Mouse (Mus musculus): ENCODE data around the gene Hephl1.

Gene Hephl1

GRCm38 (mm10) chr9:15060026-15060425, 51.9 kb downstream of the Hephl1 start:
- no peak for DNase-seq (ENCODE audit: low spot score)

GRCm38 (mm10) chr9:15045740-15046139, 66.2 kb downstream of the Hephl1 start:
- no peak for DNase-seq (ENCODE audit: low spot score)

- peak; percentile 67 for DNase-seq (ENCODE audit: low spot score)
Observed at GRCm38 (mm10) chr9:15045084-15045669, 66.7 kb downstream of the Hephl1 start, which contains the start of gene Panx1. TSS of gene Panx1 (minus strand) at chr9:15045478.

- peak; percentile 19 for DNase-seq (ENCODE audit: low spot score)
Observed at GRCm38 (mm10) chr9:15044391-15045083, 67.4 kb downstream of the Hephl1 start.

GRCm38 (mm10) chr9:15041556-15041955, 70.4 kb downstream of the Hephl1 start:
- DNase-seq (ENCODE audit: low spot score), result no peak

- DNase-seq (ENCODE audit: low spot score), result no peak
Observed at GRCm38 (mm10) chr9:15039848-15040247, 72.1 kb downstream of the Hephl1 start.

- DNase-seq (ENCODE audit: low spot score), result no peak
Observed at GRCm38 (mm10) chr9:15037704-15038103, 74.2 kb downstream of the Hephl1 start.

GRCm38 (mm10) chr9:15037237-15037636, 74.7 kb downstream of the Hephl1 start:
- no peak for DNase-seq (ENCODE audit: low spot score)

- no peak for DNase-seq (ENCODE audit: low spot score)
Observed at GRCm38 (mm10) chr9:15036807-15037206, 75.1 kb downstream of the Hephl1 start.

- no peak for DNase-seq (ENCODE audit: low spot score)
Observed at GRCm38 (mm10) chr9:15036405-15036804, 75.5 kb downstream of the Hephl1 start.

- no peak for DNase-seq (ENCODE audit: low spot score)
Observed at GRCm38 (mm10) chr9:15035979-15036378, 75.9 kb downstream of the Hephl1 start.

GRCm38 (mm10) chr9:15034546-15035273, 77.2 kb downstream of the Hephl1 start:
- DNase-seq (ENCODE audit: low spot score), result no peak

GRCm38 (mm10) chr9:15033568-15034160, 78.2 kb downstream of the Hephl1 start:
- no peak for DNase-seq (ENCODE audit: low spot score)

- no peak for DNase-seq (ENCODE audit: low spot score)
Observed at GRCm38 (mm10) chr9:15032797-15033196, 79.1 kb downstream of the Hephl1 start.

GRCm38 (mm10) chr9:15030771-15031170, 81.1 kb downstream of the Hephl1 start:
- no peak for DNase-seq (ENCODE audit: low spot score)

- DNase-seq (ENCODE audit: low spot score), result no peak
Observed at GRCm38 (mm10) chr9:15029025-15029727, 82.7 kb downstream of the Hephl1 start.

GRCm38 (mm10) chr9:15027725-15028124, 84.2 kb downstream of the Hephl1 start:
- no peak for DNase-seq (ENCODE audit: low spot score)

- no peak for DNase-seq (ENCODE audit: low spot score)
Observed at GRCm38 (mm10) chr9:15023049-15023448, 88.9 kb downstream of the Hephl1 start.

- no peak for DNase-seq (ENCODE audit: low spot score)
Observed at GRCm38 (mm10) chr9:15021156-15021555, 90.8 kb downstream of the Hephl1 start.

GRCm38 (mm10) chr9:15020561-15021080, 91.3 kb downstream of the Hephl1 start:
- DNase-seq (ENCODE audit: low spot score), result no peak

GRCm38 (mm10) chr9:15018756-15019131, 93.2 kb downstream of the Hephl1 start:
- DNase-seq (ENCODE audit: low spot score), result no peak
